Mouse (Mus musculus) thymus, adult 2 months (tissue): Measurements from ENCODE around the gene Arhgap6. TPM values are rescaled to one million over a fixed set of nuclear protein-coding genes. Genes with fewer than 3 reads are reported as not detected.

Experiments
- DNase-seq: peaks from one replicate; pipeline ENCODE4 v3.0.0; 2021
- H3K27ac ChIP-seq: fragments of 200-500 bp; 2 replicates; pipeline ENCODE4 v1.5.1; 2012; ENCODE audit warnings: low read length, control low read depth; ENCODE audit not compliant: control insufficient read depth, insufficient read depth
- H3K27me3 ChIP-seq: fragments of 200-500 bp; 2 replicates; pipeline ENCODE4 v1.6.1; 2012; ENCODE audit warnings: mild to moderate bottlenecking, low read length, moderate library complexity, mixed read lengths; ENCODE audit not compliant: control insufficient read depth, insufficient read depth
- H3K36me3 ChIP-seq: fragments of 200-500 bp; 2 replicates; pipeline ENCODE4 v1.6.1; 2012; ENCODE audit warnings: mild to moderate bottlenecking, low read length, moderate library complexity; ENCODE audit not compliant: control insufficient read depth, insufficient read depth
- H3K4me1 ChIP-seq: fragments of 200-500 bp; replicated peaks from 2 replicates; pipeline ENCODE4 v1.6.1; 2012; ENCODE audit warnings: low read length; ENCODE audit not compliant: control insufficient read depth, insufficient read depth
- H3K4me3 ChIP-seq: fragments of 200-500 bp; 2 replicates; pipeline ENCODE4 v1.5.1; 2012; ENCODE audit warnings: mild to moderate bottlenecking, low read length, control low read depth, moderate library complexity; ENCODE audit not compliant: control insufficient read depth, insufficient read depth
- CTCF ChIP-seq: fragments of 200-500 bp; IDR thresholded peaks from 2 replicates; pipeline ENCODE4 v1.5.1; 2012; ENCODE audit warnings: mild to moderate bottlenecking, control low read depth, low read length, moderate library complexity, borderline replicate concordance; ENCODE audit not compliant: control insufficient read depth, poor library complexity, insufficient read depth; ENCODE audit errors: extremely low read depth
- POLR2A ChIP-seq: fragments of 200-500 bp; IDR thresholded peaks from 2 replicates; pipeline ENCODE4 v1.6.1; 2012; ENCODE audit warnings: mild to moderate bottlenecking, low read length, control low read depth, moderate library complexity; ENCODE audit not compliant: control insufficient read depth, poor library complexity, insufficient read depth; ENCODE audit errors: extremely low read depth
- whole genome bisulfite sequencing: fragments of 180-500 bp; shearing (Covaris S2); methylation state at CpG from one replicate; pipeline ENCODE4 v1.1.7; 2018; 5-methylcytosine and 5-hydroxymethylcytosine counted together
- polyA plus RNA-seq: library from polyadenylated mRNA; depleted of rRNA; stranded (reverse); fragments of >200 nt; gene quantifications from 2 replicates; pipeline ENCODE4 v1.2.3, GENCODE M21; 2012

Gene Arhgap6
- polyA plus RNA-seq, 1 experiment: 0.46 TPM

DNA sequence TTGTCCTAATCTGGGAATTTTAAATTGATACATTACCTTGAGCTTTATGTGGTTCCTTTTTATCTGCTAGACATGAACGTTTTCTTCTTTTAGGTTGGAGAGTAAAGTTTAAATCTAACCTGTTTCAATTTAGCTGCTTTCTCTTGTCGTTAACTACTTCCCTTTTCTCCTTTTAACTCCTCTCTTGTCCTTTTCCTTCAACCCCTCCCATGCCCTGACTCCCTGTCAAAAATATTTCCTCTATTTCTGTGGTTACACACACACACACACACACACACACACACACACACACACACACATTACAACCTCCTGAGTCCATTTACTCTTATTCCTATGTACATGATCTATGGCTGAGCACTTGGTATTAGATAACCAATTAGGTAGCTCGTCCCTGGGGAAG lies 24.0 kb downstream of the Arhgap6 start:
- H3K4me1 ChIP-seq: no peaks in the 10 kb centered on the region
- H3K27ac ChIP-seq: no peak overlapping the region
- no peak overlapping the region for H3K4me3 ChIP-seq
- no peaks in the 10 kb centered on the region for H3K36me3 ChIP-seq
- no peaks in the 10 kb centered on the region for H3K27me3 ChIP-seq
- WGBS: 20% methylated on average over 3 of the region's 3 CpGs
- TF ChIP-seq POLR2A (no peak), CTCF (no peak)
- no peak for DNase-seq

GRCm38 (mm10) chrX:168824166-168824565 lies 29.3 kb downstream of the Arhgap6 start:
- WGBS: 94% methylated on average over 2 of the region's 2 CpGs

GRCm38 (mm10) chrX:168832343-168832742 lies 37.4 kb downstream of the Arhgap6 start:
- Histone ChIP-seq H3K4me1 (no peaks in the 10 kb centered on the region), H3K36me3 (no peaks in the 10 kb centered on the region), H3K4me3 (no peak overlapping the region), H3K27me3 (no peaks in the 10 kb centered on the region), H3K27ac (no peak overlapping the region)
- no peak for DNase-seq
- TF ChIP-seq POLR2A: no peak
- no peak for TF ChIP-seq CTCF
- WGBS: 45% methylated on average over 5 of the region's 5 CpGs

More at GRCm38 (mm10) chrX:168824166-168824565, 29.3 kb downstream of the Arhgap6 start:
- H3K4me1 ChIP-seq: no peaks in the 10 kb centered on the region
- H3K36me3 ChIP-seq: no peaks in the 10 kb centered on the region
- no peak overlapping the region for H3K27ac ChIP-seq
- TF ChIP-seq POLR2A (no peak), CTCF (no peak)
- H3K4me3 ChIP-seq: no peak overlapping the region
- no peaks in the 10 kb centered on the region for H3K27me3 ChIP-seq
- DNase-seq: no peak

DNA sequence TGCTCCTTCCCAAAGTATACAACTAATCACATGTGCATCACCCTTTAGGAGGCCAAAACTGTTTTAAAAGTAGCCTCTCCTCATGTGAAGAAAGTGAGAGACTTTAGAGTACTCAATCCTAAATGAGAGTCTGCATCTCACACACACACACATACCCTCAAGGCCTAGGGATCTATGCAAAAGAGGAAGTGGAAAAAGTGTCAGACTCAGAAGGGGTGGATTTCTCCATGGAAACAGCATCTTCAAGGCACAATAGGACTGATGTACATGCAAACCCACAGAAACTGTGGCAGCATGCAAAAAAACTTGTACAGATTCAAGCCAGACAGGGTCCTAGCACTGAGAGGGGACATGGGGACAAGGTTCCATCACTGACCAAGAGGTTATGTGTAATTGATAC lies 53.2 kb downstream of the Arhgap6 start:
- no peak overlapping the region for H3K27ac ChIP-seq
- TF ChIP-seq CTCF: no peak
- TF ChIP-seq POLR2A: no peak
- no peaks in the 10 kb centered on the region for H3K36me3 ChIP-seq
- H3K4me3 ChIP-seq: no peak overlapping the region
- no peak for DNase-seq
- H3K4me1 ChIP-seq: no peaks in the 10 kb centered on the region
- H3K27me3 ChIP-seq: no peaks in the 10 kb centered on the region

GRCm38 (mm10) chrX:168874688-168875087 lies 79.8 kb downstream of the Arhgap6 start:
- Histone ChIP-seq H3K4me1 (no peaks in the 10 kb centered on the region), H3K27ac (no peak overlapping the region), H3K27me3 (no peaks in the 10 kb centered on the region), H3K4me3 (no peak overlapping the region), H3K36me3 (no peaks in the 10 kb centered on the region)
- TF ChIP-seq POLR2A (no peak), CTCF (no peak)
- no peak for DNase-seq
- WGBS: 39% methylated on average over 1 of the region's 1 CpGs

DNA sequence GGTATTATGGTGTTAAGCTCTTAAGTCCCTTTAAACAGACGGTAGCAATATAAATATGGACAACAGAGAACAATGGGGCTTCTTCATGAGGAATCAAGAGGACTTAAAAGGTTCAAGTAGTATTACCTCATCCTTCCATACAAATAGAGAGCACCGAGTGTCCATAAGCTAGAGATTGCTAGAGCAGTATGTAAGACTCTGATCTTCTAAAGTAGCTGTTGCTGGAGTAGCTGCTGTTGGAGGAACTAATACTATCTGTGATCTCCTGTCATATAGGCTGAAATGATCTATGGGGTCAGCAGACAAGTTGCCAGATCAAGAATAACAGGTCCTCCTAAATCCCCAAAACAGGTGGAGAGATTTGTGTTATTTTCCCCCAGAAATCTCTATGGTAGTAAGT lies 108.7 kb downstream of the Arhgap6 start:
- DNase-seq: no peak
- Histone ChIP-seq H3K27ac (no peak overlapping the region), H3K36me3 (no peaks in the 10 kb centered on the region), H3K4me1 (no peaks in the 10 kb centered on the region), H3K4me3 (no peak overlapping the region), H3K27me3 (no peaks in the 10 kb centered on the region)
- 95% methylated on average over 2 of the region's 2 CpGs for WGBS
- TF ChIP-seq CTCF (no peak), POLR2A (no peak)

DNA sequence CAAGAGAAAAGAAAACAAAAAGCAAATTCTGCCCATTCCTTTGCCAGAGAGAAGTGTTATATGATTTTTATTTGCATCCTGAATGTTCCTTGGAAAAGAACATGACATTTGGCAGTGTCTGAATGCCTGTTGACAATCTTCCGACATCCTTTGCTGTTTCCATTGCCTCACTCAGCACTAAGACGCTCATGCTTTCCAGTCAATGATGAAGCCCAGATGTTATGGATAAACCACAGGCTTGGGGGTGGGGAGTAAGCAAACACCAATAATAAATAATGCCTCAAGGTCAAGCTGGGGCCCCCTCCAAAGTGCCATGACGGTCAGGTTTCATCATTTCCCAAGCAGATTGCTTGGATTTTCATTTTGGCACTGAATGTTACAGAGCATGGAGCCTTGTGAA lies 109.2 kb downstream of the Arhgap6 start:
- TF ChIP-seq CTCF (no peak), POLR2A (no peak)
- H3K27me3 ChIP-seq: no peaks in the 10 kb centered on the region
- H3K27ac ChIP-seq: no peak overlapping the region
- H3K4me3 ChIP-seq: no peak overlapping the region
- no peaks in the 10 kb centered on the region for H3K4me1 ChIP-seq
- WGBS: 95% methylated on average over 3 of the region's 3 CpGs
- no peak for DNase-seq
- H3K36me3 ChIP-seq: no peaks in the 10 kb centered on the region
